Mouse (Mus musculus) embryonic stem cell, embryonic (primary cell): ENCODE measurements around the gene Ltbp1.

ENCODE experiments used
- CTCF ChIA-PET, 4 experiments: fragments of 300-600 bp in 2 of 4; fragments of 350-600 bp in 2 of 4; sonication (Branson Sonifier 250); formaldehyde crosslinking; loops; one replicate each; lab custom pipeline; 2022; ENCODE audit warnings: inconsistent platforms in 2 of 4; lab: Charles Lee
- POLR2A ChIA-PET, 4 experiments: fragments of 300-600 bp in 2 of 4; fragments of 350-600 bp in 2 of 4; sonication (Branson Sonifier 250); formaldehyde crosslinking; loops; one replicate each; lab custom pipeline; 2022; ENCODE audit warnings: antibody characterized with exemption in 4 of 4, inconsistent platforms in 1 of 4; lab: Charles Lee

Gene Ltbp1

GRCm38 (mm10) chr17:75027358-75028131 lies 22.2 kb downstream of the Ltbp1 start:
- ChIA-PET CTCF (interaction anchor here in 1 of 4 experiments (0.7 kb wide), 1 partner anchor 48 kb away, joined by 3 read pairs; no protein-coding TSS in a partner anchor), POLR2A (interaction anchor here in 1 of 4 experiments (0.7 kb wide), 1 partner anchor 10 kb away, joined by 7 read pairs; no protein-coding TSS in a partner anchor)

- POLR2A ChIA-PET, result no interaction called here
Observed at GRCm38 (mm10) chr17:75033356-75033755, 28.0 kb downstream of the Ltbp1 start.

DNA sequence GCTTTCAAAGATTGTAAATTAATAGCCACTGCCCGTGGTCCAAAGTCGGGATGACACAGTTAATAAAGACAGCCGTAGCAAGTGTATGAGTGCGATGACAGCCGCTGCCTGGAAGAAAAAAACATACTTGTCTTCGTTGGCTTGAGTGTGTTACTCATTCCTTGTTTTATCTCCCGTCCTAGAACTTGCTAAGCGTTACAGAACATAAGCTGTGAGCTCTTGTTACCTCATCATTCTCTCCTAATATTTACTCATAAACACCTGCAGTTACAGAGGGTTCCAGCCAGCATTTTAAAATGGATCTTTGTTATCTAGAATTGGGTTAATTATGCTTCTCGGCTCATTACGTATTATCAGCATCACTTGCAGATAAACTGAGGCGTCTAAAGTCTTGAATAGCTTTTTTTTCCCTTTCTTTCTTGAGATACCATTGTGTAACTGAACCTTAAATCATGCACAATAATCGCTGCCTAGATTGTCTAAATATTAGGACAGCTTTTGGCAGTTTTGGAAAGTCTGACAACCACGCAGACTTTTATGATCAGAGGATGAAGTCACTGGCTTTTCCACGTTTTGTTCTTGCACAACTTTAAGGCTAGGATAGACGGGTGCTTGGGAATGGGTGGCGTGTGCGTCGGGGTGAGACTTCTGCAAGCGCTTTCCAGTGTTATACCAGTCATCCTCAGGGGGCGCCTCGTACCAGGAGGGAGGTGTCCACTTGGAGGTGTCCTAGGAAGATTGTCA lies 28.7 kb downstream of the Ltbp1 start:
- ChIA-PET POLR2A (no interaction called here), CTCF (no interaction called here)

More at GRCm38 (mm10) chr17:75033356-75033755, 28.0 kb downstream of the Ltbp1 start:
- CTCF ChIA-PET, result interaction anchor here in 3 of 4 experiments (0.6 to 1.1 kb wide), 4 partner anchors 28 to 427 kb away, joined by 3 to 9 read pairs (median 6); partner anchors contain the start of gene Ltbp1 (in 1 of the 3)

DNA sequence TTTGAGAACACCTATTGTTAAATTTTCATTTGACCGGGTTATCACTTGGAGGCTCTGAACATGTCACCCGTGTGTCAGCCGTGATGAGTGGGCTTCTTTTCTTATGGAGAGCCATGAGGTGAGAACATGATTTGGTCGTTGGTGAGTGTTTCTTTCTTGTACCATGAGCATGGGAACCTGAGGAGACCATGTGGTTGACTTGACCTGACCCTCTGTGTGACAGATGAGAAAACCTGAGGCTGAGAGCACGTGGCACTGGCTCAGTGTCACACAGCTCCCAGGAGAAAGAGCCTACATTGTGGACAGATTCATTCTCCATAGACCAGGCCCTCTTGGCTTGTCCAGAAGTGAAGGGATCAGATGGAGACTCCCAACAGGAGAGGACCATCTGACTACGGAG lies 31.5 kb downstream of the Ltbp1 start:
- ChIA-PET POLR2A (no interaction called here), CTCF (no interaction called here)

GRCm38 (mm10) chr17:75039017-75039416 lies 33.6 kb downstream of the Ltbp1 start:
- ChIA-PET CTCF (interaction anchor here in 1 of 4 experiments (0.6 kb wide), 1 partner anchor 64 kb away, joined by 3 read pairs; no protein-coding TSS in a partner anchor), POLR2A (interaction anchor here in 1 of 4 experiments (0.6 kb wide), 1 partner anchor 113 kb away, joined by 9 read pairs; no protein-coding TSS in a partner anchor)

GRCm38 (mm10) chr17:75049366-75049969 lies 44.1 kb downstream of the Ltbp1 start:
- ChIA-PET CTCF (no interaction called here), POLR2A (interaction anchor here in 1 of 4 experiments (1.0 kb wide), 1 partner anchor 18 kb away, joined by 3 read pairs; no protein-coding TSS in a partner anchor)

GRCm38 (mm10) chr17:75051440-75051925 lies 46.1 kb downstream of the Ltbp1 start:
- ChIA-PET POLR2A (interaction anchor here in 1 of 4 experiments (0.7 kb wide), 1 partner anchor 652 kb away, joined by 3 read pairs; no protein-coding TSS in a partner anchor), CTCF (no interaction called here)

GRCm38 (mm10) chr17:75055235-75055634 lies 49.9 kb downstream of the Ltbp1 start:
- POLR2A ChIA-PET, result no interaction called here

DNA sequence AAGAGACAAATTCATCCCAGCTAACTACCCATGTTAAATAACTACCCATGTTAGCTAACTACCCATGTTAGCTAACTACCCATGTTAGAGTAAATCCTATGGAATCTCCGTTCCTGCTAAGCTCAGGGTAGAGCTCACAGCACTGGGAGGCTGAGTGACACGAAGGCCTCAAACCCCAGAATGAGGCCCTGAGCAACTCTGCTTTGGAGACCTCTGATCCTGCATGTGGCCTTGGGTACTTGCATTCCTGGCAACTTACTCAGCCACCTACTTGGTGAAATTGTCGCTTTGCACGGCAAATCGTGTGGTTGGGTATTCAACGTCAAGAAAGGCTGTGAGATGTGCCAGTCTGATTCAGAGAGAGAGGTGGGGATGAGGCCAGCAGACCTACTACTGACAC lies 50.6 kb downstream of the Ltbp1 start:
- CTCF ChIA-PET, result interaction anchor here in 1 of 4 experiments (0.9 to 1.2 kb wide), 2 partner anchors 19 to 38 kb away, joined by 3 to 4 read pairs; no protein-coding TSS in a partner anchor

More at GRCm38 (mm10) chr17:75055235-75055634, 49.9 kb downstream of the Ltbp1 start:
- CTCF ChIA-PET, result no interaction called here

DNA sequence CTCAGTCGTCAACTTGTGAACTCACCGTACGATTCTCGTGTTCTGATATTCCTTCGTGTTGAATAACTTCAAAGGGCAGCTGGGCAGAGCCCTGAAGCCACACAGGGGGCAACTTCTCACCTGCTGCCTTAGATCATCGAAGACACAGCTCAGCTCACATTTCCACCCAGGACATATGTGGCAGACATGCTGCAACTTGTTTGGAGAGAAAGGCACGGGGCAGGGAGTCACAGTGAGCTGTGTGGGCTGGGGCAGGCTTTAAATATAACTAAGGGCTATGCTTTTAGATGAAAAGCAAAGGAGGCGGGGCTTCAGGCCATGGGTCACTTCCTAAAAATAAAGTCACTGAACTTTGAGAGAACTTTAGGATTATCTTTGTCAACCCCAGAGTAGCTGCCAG lies 51.3 kb downstream of the Ltbp1 start:
- ChIA-PET POLR2A (interaction anchor here in 1 of 4 experiments (0.8 kb wide), 1 partner anchor 10 kb away, joined by 3 read pairs; no protein-coding TSS in a partner anchor), CTCF (interaction anchor here in 1 of 4 experiments (0.9 to 1.2 kb wide), 2 partner anchors 19 to 39 kb away, joined by 3 to 4 read pairs; no protein-coding TSS in a partner anchor)

More for the DNA sequence above, 50.6 kb downstream of the Ltbp1 start:
- POLR2A ChIA-PET, result interaction anchor here in 1 of 4 experiments (0.8 kb wide), 1 partner anchor 11 kb away, joined by 3 read pairs; no protein-coding TSS in a partner anchor

DNA sequence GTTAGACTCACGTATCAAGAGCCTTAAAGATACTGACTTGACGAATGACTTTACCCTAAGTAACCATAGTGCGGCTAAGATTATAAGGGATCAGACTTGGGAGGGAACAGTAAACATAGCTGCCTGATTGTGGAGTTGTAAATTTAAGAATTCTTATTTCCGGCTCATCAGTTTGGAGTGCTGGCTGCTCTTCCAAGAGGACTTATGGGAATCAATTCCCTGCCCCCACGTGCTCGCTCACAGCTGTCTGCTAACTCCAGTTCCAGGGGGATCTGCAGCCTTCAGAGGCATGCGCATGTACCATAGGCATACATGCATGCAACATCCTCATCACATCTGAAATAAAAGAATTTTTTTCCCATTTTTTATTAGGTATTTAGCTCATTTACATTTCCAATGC lies 61.0 kb downstream of the Ltbp1 start:
- POLR2A ChIA-PET, result interaction anchor here in 2 of 4 experiments (0.6 to 1.2 kb wide), 5 partner anchors 10 to 280 kb away, joined by 3 to 4 read pairs (median 3); no protein-coding TSS in a partner anchor
- CTCF ChIA-PET, result interaction anchor here in 3 of 4 experiments (0.6 to 2.4 kb wide), 5 partner anchors 9 to 333 kb away, joined by 3 to 13 read pairs (median 4); no protein-coding TSS in a partner anchor

DNA sequence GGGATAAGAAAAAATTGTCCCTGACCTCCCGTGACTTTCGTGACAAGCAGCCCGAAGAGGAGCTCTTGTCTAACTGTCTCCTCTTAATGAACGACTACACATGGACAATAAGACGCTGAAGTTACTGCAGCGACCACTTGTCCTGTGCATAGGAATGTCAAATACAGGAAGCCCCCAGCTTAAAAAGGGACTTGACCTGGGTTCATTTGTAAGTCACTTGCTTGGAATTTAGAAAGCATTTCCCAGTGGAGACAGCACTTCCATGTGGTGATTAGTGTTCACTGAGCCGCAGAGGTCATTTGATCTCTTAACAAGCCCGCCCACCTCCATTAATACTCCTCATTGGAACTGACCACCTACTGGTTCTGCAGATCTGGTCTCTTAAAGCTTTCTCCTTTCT lies 61.9 kb downstream of the Ltbp1 start:
- POLR2A ChIA-PET, result interaction anchor here in 2 of 4 experiments (0.9 to 1.8 kb wide), 5 partner anchors 10 to 540 kb away, joined by 3 to 4 read pairs (median 3); no protein-coding TSS in a partner anchor
- CTCF ChIA-PET, result interaction anchor here (0.5 to 2.4 kb wide), 7 partner anchors 8 to 166 kb away, joined by 3 to 13 read pairs (median 4); no protein-coding TSS in a partner anchor

- ChIA-PET CTCF (interaction anchor here in 1 of 4 experiments (0.9 kb wide), 1 partner anchor 66 kb away, joined by 3 read pairs; no protein-coding TSS in a partner anchor), POLR2A (no interaction called here)
Observed at GRCm38 (mm10) chr17:75069232-75069631, 63.9 kb downstream of the Ltbp1 start.

DNA sequence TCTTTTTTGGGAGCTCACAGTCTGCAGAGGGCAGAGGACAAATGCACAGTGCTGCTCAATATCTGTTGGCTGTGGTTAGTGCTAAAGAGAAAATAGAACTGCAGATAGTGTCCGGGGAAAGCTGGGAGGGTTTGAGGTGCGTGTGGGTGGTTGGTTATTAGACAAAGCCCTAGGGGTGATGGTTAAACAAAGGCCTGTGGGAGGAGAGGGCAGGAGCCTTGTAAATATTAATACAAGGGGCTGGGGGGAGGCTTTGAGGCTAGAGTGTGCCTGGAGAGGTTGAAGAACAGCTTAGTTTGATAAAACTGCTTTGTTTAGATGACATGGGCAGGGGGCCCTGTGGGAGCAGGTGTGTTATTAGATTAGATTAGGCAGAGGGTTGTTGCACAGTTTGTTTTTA lies 65.8 kb downstream of the Ltbp1 start:
- CTCF ChIA-PET, result interaction anchor here in 1 of 4 experiments (0.9 to 2.0 kb wide), 2 partner anchors 11 to 260 kb away, joined by 4 to 13 read pairs; no protein-coding TSS in a partner anchor
- POLR2A ChIA-PET, result interaction anchor here in 1 of 4 experiments (1.4 kb wide), 1 partner anchor 543 kb away, joined by 3 read pairs; the partner anchor contains the start of gene Birc6

DNA sequence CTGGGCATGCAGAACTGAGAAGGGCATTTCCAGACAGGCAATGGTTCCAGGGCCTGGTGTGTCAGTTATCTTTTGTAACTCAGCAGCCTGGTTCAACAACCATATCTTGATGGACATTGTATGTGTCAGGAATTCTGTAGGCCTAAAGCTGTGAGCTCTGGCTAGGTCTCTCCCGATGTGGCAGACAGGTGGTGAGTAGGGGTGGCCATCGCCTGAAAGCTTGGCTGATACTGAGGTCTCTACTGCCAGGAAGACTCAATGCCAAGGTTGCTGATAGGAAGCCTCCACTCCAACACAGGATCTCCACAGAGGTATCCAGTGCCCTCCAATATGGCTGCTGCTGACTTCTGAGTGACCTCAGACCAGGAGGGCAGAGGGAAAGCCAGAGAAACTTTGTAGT lies 66.4 kb downstream of the Ltbp1 start:
- ChIA-PET CTCF (interaction anchor here in 1 of 4 experiments (2.0 kb wide), 1 partner anchor 261 kb away, joined by 13 read pairs; no protein-coding TSS in a partner anchor), POLR2A (no interaction called here)

DNA sequence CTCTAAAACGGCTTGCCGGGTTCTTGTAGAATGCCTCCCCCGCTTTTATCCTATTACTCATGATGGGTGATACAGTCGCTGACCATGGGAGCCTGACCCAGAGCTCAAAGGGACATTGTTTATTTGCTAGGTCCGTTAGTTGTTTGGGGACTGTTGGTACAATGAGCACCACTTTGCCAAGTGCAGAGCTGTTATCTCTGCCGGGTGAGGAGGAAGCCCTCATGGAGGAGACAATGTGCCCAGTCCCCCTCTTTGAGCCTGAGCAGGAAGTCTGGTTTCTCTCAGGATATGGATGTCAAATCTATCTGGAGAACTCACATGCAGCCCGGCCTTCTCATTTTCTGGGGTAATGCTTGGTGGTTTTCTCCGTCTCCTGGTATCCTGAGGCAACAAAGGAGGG lies 68.5 kb downstream of the Ltbp1 start:
- CTCF ChIA-PET, result interaction anchor here (0.5 to 2.5 kb wide), 5 partner anchors 13 to 1545 kb away, joined by 3 to 15 read pairs (median 8); no protein-coding TSS in a partner anchor
- POLR2A ChIA-PET, result interaction anchor here in 1 of 4 experiments (1.6 kb wide), 1 partner anchor 299 kb away, joined by 3 read pairs; no protein-coding TSS in a partner anchor
